Mouse (Mus musculus): ENCODE measurements around the gene Inhbc. TPM values are rescaled to one million over a fixed set of nuclear protein-coding genes. Genes with fewer than 3 reads are reported as not detected.

Gene Inhbc
- total and polyA plus RNA-seq, 3 experiments, result 0.20 to 0.38 TPM; not detected in 1

DNA sequence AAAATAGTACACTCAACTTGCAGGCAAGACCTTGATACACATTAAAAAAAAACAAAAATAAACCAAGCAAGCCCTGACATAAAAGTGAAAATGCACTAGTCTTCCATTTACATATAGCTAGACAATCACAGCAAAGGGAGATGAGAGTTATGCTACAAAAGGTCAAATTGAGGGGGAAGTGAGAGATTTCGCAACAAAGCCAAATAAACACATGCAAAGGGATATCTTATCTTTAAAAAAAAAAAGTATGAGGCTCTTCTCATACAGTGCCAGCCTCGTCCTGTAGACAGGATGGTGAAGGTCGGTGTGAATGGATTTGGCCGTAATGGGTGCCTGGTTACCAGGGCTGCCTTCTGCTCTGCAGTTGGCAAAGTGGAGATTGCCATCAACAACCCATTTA lies 57.4 kb downstream of the Inhbc start:
- TF ChIP-seq MXI1 (IDR thresholded peaks at IDR 0.05; ENCODE audit: low read depth, low read length) (no peak), RCOR1 (conservative IDR thresholded peaks at IDR 0.05; ENCODE audit: low read depth, low read length) (no peak), CHD2 (IDR thresholded peaks at IDR 0.05; ENCODE audit: low read length) (no peak), NELFE (IDR thresholded peaks at IDR 0.05; ENCODE audit: low read depth, low read length) (no peak)
- H3K79me2 ChIP-seq (replicated peaks; ENCODE audit: control insufficient read depth, extremely low read depth, insufficient read depth, poor library complexity, severe bottlenecking), result peaks cover 19% of the 10 kb centered on the region
- H3K9me3 ChIP-seq (replicated peaks; ENCODE audit: low read length), result no peaks in the 10 kb centered on the region
- no peak overlapping the region for H3K27ac ChIP-seq (ENCODE audit: insufficient read depth, low read depth)
- in situ Hi-C loops (cut with MboI; ENCODE audit: low pct_ligation_motif_present, low pct_unique_long_range_greater_than_20kb, low sequenced_read_pairs) (no loop called here), dilution Hi-C loops (cut with MboI; ENCODE audit: extremely low pct_ligation_motif_present, extremely low pct_unique_long_range_greater_than_20kb, low sequenced_read_pairs) (no loop called here)
- no peak overlapping the region for H3K9ac ChIP-seq (ENCODE audit: insufficient read depth, low read depth)
- DNase-seq (ENCODE audit: extremely low read depth), result no peak
- peaks cover 18 to 21% of the 10 kb centered on the region in 2 experiments for H3K36me3 ChIP-seq (replicated peaks in 1 of 2; ENCODE audit: control insufficient read depth in 1 of 2, insufficient read depth in 1 of 2, low read length in 1 of 2)
- H3K4me2 ChIP-seq (ENCODE audit: insufficient read depth, low read depth, poor library complexity, severe bottlenecking), result no peak overlapping the region; the same call in 1 of the 2 replicates
- peaks cover 5 to 17% of the 10 kb centered on the region in 2 experiments for H3K4me1 ChIP-seq (ENCODE audit: control insufficient read depth in 1 of 2, insufficient read depth in 2 of 2)
- H3K27me3 ChIP-seq (replicated peaks), result no peaks in the 10 kb centered on the region
- no peak overlapping the region for H3K4me3 ChIP-seq (replicated peaks in 1 of 3; ENCODE audit: low read depth in 2 of 3, low read length in 2 of 3, poor library complexity in 1 of 3)

DNA sequence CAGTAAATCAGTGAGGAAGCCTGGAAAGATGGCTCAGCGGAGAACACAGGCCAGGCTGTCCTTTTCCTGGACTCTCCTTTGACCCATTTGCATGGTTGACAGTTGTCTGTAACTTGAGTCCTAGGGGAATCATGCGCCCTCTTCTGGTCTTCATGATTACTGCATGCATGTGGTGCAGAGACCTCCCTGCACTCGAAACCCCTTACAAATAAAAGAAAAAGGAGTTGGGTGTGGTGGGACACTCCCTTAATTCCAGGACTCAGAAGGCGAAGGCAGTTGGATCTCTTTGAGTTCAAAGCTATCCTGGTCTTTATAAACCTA lies 57.9 kb downstream of the Inhbc start:
- DNase-seq (ENCODE audit: extremely low read depth), result peak; percentile 90
- no peaks in the 10 kb centered on the region for H3K9me3 ChIP-seq (replicated peaks; ENCODE audit: low read length)
- in situ Hi-C loops (cut with MboI; ENCODE audit: low pct_ligation_motif_present, low pct_unique_long_range_greater_than_20kb, low sequenced_read_pairs), result no loop called here
- peaks cover 19% of the 10 kb centered on the region for H3K79me2 ChIP-seq (replicated peaks; ENCODE audit: control insufficient read depth, extremely low read depth, insufficient read depth, poor library complexity, severe bottlenecking)
- peaks cover 24 to 26% of the 10 kb centered on the region in 2 experiments for H3K36me3 ChIP-seq (replicated peaks in 1 of 2; ENCODE audit: control insufficient read depth in 1 of 2, insufficient read depth in 1 of 2, low read length in 1 of 2)
- peak overlapping the region; percentile 91; the same call in 1 of the 2 replicates for H3K27ac ChIP-seq (ENCODE audit: insufficient read depth, low read depth)
- dilution Hi-C loops (cut with MboI; ENCODE audit: extremely low pct_ligation_motif_present, extremely low pct_unique_long_range_greater_than_20kb, low sequenced_read_pairs), result no loop called here
- peak overlapping the region; percentile 93 for H3K9ac ChIP-seq (ENCODE audit: insufficient read depth, low read depth)
- no peaks in the 10 kb centered on the region for H3K27me3 ChIP-seq (replicated peaks)
- H3K4me2 ChIP-seq (ENCODE audit: insufficient read depth, low read depth, poor library complexity, severe bottlenecking), result peak overlapping the region; percentile 29
- peak overlapping the region; percentile 80 to 97 (median 83) for H3K4me3 ChIP-seq (replicated peaks in 1 of 3; ENCODE audit: low read depth in 2 of 3, low read length in 2 of 3, poor library complexity in 1 of 3)
- H3K4me1 ChIP-seq (ENCODE audit: control insufficient read depth in 1 of 2, insufficient read depth in 2 of 2), result peaks cover 5 to 17% of the 10 kb centered on the region in 2 experiments
- peak; percentile 37 for TF ChIP-seq RAD21 (IDR thresholded peaks at IDR 0.05; ENCODE audit: low read depth, low read length)
- no peak for TF ChIP-seq UBTF (IDR thresholded peaks at IDR 0.05; ENCODE audit: low read depth, low read length)
- TF ChIP-seq MAX (IDR thresholded peaks at IDR 0.05; ENCODE audit: low read length), result peak; percentile 48; the same call in 1 of the 2 replicates
- TF ChIP-seq TBP (conservative IDR thresholded peaks at IDR 0.05; ENCODE audit: low read depth, low read length), result no peak
- no peak for TF ChIP-seq MAZ (IDR thresholded peaks at IDR 0.05; ENCODE audit: low read depth, low read length)
- TF ChIP-seq MEF2A (IDR thresholded peaks at IDR 0.05; ENCODE audit: borderline replicate concordance, low read depth, low read length), result no peak
- TF ChIP-seq NRF1 (IDR thresholded peaks at IDR 0.05; ENCODE audit: low read depth, low read length), result no peak
- no peak for TF ChIP-seq ZC3H11A (IDR thresholded peaks at IDR 0.05; ENCODE audit: low read depth, low read length)
- TF ChIP-seq CHD1 (IDR thresholded peaks at IDR 0.05; ENCODE audit: low read depth, low read length), result no peak
- peak; percentile 79; the same call in 1 of the 2 replicates for TF ChIP-seq MYC (IDR thresholded peaks at IDR 0.05; ENCODE audit: low read depth, low read length)
- TF ChIP-seq BHLHE40 (IDR thresholded peaks at IDR 0.05; ENCODE audit: low read depth, low read length), result no peak
- no peak for TF ChIP-seq KAT2A (IDR thresholded peaks at IDR 0.05; ENCODE audit: insufficient replicate concordance, low read length)
- TF ChIP-seq SMC3 (IDR thresholded peaks at IDR 0.05; ENCODE audit: low read depth, low read length), result peak; percentile 68
- peak; percentile 94 for TF ChIP-seq SIN3A (IDR thresholded peaks at IDR 0.05; ENCODE audit: low read length)
- TF ChIP-seq EP300 (IDR thresholded peaks at IDR 0.05; ENCODE audit: low read length), result no peak
- peak; percentile 88 to 90 for TF ChIP-seq CTCF (conservative IDR thresholded peaks at IDR 0.05 in 1 of 2, IDR thresholded peaks at IDR 0.05 in 1 of 2; ENCODE audit: low read depth in 2 of 2, low read length in 2 of 2)
- TF ChIP-seq POLR2A (IDR thresholded peaks at IDR 0.05; ENCODE audit: low read depth, low read length), result no peak
- peak; percentile 50; the same call in 1 of the 2 replicates for TF ChIP-seq ELF1 (IDR thresholded peaks at IDR 0.05; ENCODE audit: low read depth, low read length)
- peak; percentile 37; the same call in 1 of the 2 replicates for TF ChIP-seq HCFC1 (IDR thresholded peaks at IDR 0.05; ENCODE audit: low read depth, low read length)
- no peak for TF ChIP-seq MAFK (IDR thresholded peaks at IDR 0.05; ENCODE audit: insufficient replicate concordance, low read length)
- peak; percentile 42; the same call in 1 of the 2 replicates for TF ChIP-seq ETS1 (conservative IDR thresholded peaks at IDR 0.05; ENCODE audit: low read depth, low read length)
